Mouse (Mus musculus) left cerebral cortex, adult 2 months (tissue): ENCODE results near the gene Crisp3. TPM values are rescaled to one million over a fixed set of nuclear protein-coding genes. Genes with fewer than 3 reads are reported as not detected.
"Not testable (repeated sequence)": the region's sequence is repeated elsewhere in the genome, so short reads cannot be mapped to it uniquely, and the experiment has no call there.

Experiments
- DNase-seq, 2 experiments: peaks; one replicate each; pipeline ENCODE4 v3.0.0; 2021 to 2022; ENCODE audit warnings: low spot score in 2 of 2, mixed read lengths in 1 of 2; ENCODE audit errors: extremely low spot score in 1 of 2
- H3K27ac ChIP-seq: fragments of 200-600 bp; 2 replicates; pipeline ENCODE4 v1.8.1; 2022
- H3K4me3 ChIP-seq: fragments of 200-600 bp; 2 replicates; pipeline ENCODE4 v1.8.1; 2022
- CTCF ChIP-seq: fragments of 200-600 bp; IDR thresholded peaks from 2 replicates; pipeline ENCODE4 v1.8.1; 2022; ENCODE audit warnings: antibody characterized with exemption, mild to moderate bottlenecking, moderate library complexity
- intact Hi-C: fragments of 180-260 bp; cut with DNase I; formaldehyde crosslinking; loops from one replicate; pipeline ENCODE4 v1.15.1; 2025
- long read RNA-seq, 2 experiments: library from polyadenylated mRNA; stranded (forward); transcript quantifications; one replicate each; pipeline ENCODE4 v2.0.0; 2021; ENCODE audit warnings: borderline mapping rate in 2 of 2
- total RNA-seq, 2 experiments: library from RNA; stranded (reverse); gene quantifications; 2 replicates each; pipeline ENCODE4 v1.2.3; 2021

The Crisp3 gene
- total RNA-seq, result not detected
- long read RNA-seq, experiment 1, result 0 reads
- long read RNA-seq, experiment 2, result 0 reads

DNA sequence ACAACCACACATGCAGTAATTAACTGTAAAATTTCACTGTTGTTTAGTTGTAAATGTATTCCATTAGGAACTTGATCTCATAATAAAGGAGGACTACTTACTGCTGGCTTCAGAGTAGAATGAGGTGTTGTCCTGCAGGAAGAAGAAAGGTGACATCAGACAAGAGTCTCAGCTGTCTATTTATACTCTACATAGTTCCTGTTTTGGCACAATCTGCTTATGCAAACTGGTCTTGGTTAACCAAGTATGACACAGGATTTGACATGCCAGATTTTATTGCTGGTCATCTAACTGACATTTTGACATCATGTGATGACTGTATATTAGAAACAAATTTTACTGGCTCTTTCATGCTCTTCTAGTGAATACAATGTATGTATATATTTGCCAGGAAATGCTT is at the start of gene Crisp3:
Crisp3 (minus strand) TSS at position 154 of the 400 bp plus-strand sequence.
- intact Hi-C loops, result no loop called here
- no peak within 1 kb of the TSS for H3K27ac ChIP-seq
- H3K4me3 ChIP-seq, result no peak within 1 kb of the TSS
- no peak for TF ChIP-seq CTCF
- no peak for DNase-seq

DNA sequence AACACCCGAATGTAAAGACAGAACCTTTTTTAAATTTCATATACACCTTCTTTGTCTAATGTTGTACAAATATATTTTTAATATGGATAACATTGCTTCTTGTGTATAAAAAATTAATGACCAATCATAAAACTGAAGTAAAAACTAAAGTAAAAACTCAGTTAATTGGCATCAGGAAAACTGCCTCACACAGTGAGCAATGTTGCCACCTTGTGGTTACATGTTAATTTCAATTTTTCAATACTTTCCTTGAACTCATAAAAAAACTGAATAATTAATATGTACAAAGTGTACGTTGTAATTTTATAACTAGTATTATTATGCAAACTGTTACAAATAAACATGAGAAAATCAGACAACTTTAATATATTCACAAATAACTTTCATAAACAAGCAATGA is 43.3 kb upstream of the Crisp3 start:
- no peak for DNase-seq
- intact Hi-C loops, result loop anchor here (5.0 kb wide), 1 partner anchor 128 kb away; no protein-coding TSS in a partner anchor
- peak; percentile 57 for TF ChIP-seq CTCF
- no peak overlapping the region for H3K27ac ChIP-seq
- no peak overlapping the region for H3K4me3 ChIP-seq

DNA sequence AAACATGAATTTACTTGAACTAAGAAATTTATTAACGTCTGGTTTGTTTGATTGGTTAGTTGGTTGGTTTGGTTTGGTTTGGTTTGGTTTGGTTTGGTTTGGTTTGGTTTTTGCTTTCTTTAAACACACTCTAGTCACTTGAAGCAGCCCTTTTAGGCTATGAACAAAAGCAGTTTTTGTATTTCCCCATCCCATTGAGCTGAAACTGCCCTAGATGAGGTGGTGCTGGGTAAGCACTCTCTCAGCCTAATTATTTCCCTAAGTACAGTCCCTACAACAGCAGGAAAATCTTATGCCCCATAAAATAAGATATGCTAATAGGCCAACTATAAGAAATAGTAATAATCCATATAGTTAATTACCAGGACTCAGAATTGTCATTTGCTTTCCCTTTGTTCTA is 33.4 kb upstream of the Crisp3 start:
- Histone ChIP-seq H3K27ac (no peak overlapping the region), H3K4me3 (no peak overlapping the region)
- intact Hi-C loops, result no loop called here
- no peak for TF ChIP-seq CTCF
- DNase-seq, result no peak

DNA sequence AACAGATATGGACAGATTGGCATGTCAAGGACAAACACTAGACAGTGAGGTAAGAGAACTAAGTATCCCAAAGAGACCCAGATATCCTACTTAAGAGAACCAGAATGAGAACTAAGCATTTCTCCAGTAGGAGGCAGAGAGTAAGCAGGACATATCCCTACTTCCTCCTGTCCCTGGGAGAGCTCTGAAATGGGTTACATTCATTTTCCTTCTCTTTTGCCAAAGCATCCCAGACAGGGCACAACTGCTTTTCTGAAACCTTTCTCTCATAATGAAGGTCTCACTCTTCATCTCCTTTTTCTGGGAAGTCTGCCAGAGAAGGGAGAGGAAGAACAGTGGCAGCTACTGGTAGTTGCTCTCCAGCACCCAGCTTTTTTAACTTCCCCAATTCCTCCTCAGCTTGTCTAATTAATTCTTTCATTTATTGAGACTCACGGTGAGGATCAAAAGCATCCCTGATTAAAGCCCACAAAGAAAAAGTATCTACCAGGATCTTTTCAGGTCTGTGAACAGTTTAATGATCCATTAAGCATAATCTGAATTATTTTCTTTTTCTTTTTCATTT is 32.9 kb upstream of the Crisp3 start:
- no peak for TF ChIP-seq CTCF
- intact Hi-C loops, result no loop called here
- DNase-seq, result no peak
- Histone ChIP-seq H3K27ac (no peak overlapping the region), H3K4me3 (no peak overlapping the region)

DNA sequence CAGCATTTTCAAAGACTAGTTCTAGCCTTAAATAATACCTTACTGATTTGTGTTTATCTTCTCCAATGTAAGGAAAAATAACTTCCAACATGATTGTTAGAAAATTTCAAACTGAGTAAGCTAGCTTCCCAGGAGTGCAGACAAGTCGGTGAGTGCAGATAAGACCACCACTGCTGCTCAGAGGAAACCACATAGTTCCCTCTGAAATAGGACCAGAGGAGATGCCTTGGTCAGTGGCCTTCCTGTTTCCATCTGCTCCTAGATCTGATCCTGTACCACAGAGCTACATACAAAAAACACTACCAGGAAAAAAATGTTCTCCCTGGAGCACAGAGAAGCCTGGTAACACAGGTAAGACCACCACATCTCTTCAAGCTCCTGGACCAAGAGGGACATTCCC is 10.4 kb upstream of the Crisp3 start:
- no peak for TF ChIP-seq CTCF
- DNase-seq, result no peak

DNA sequence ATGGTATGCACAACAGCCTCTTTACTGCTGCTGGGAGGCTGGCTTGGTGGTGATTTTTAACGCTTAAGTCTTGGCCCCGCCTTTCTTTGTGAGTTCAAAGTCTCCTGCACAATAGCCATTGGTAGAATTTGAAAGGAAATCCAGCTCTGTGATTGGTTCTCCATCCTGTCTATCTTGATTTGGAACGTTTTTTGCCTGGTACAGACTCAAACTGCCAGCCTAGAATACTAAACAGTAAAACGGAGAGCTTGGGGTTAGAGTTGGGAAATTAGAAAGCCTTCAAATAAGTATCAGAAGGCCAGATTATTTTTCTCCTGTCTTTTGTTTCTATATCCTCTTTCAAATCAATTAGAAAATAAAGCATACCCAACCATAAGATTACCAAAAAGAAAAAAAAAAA is 33.5 kb downstream of the Crisp3 start, which contains the start of gene Pgk2:
Pgk2 (minus strand) TSS at position 101 of the 400 bp plus-strand sequence.
- TF ChIP-seq CTCF, result no peak
- Histone ChIP-seq H3K27ac (no peak within 1 kb of the TSS), H3K4me3 (no peak within 1 kb of the TSS)
- DNase-seq, result no peak
- intact Hi-C loops, result no loop called here

More for the DNA sequence above, 10.4 kb upstream of the Crisp3 start:
- Histone ChIP-seq H3K4me3 (no peak overlapping the region), H3K27ac (no peak overlapping the region)
- intact Hi-C loops, result no loop called here

DNA sequence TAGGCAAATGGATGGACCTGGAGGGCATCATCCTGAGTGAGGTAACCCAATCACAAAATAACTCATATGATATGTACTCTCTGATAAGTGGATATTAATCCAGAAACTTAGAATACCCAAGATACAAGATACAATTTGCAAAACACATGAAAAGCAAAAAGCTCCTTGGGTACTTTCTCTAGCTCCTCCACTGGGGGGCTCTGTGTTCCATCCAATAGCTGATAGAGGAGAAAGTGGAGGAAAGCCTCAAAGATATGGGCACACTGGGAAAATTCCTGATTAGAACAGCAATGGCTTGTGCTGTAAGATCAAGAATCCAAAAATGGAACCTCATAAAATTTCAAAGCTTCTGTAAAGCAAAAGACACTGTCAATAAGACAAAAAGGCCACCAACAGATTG is 40.3 kb downstream of the Crisp3 start:
- H3K4me3 ChIP-seq, DNase-seq, intact Hi-C loops, H3K27ac ChIP-seq: not testable (repeated sequence)
- peak; percentile 10 for TF ChIP-seq CTCF

DNA sequence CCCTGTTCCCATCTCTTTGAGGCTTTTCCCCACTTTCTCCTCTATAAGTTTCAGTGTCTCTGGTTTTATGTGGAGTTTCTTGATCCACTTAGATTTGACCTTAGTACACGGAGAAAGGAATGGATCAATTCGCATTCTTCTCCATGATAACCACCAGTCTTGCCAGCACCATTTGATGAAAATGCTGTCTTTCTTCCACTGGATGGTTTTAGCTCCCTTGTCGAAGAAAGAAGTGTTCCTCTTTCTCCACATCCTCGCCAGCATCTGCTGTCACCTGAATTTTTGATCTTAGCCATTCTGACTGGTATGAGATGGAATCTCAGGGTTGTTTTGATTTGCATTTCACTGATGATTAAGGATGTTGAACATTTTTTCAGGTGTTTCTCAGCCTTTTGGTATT is 51.9 kb downstream of the Crisp3 start:
- H3K27ac ChIP-seq, intact Hi-C loops, DNase-seq, H3K4me3 ChIP-seq: not testable (repeated sequence)

Other genes starting within 250 kb of the Crisp3 start
- not detected for gene AC192777.2, start 146.8 kb downstream of the Crisp3 start, total RNA-seq
- gene Pgk2, start 33.6 kb downstream of the Crisp3 start, total RNA-seq, result not detected
- not detected for gene Crisp1, start 76.9 kb upstream of the Crisp3 start, total RNA-seq